Mouse (Mus musculus) MEL (cell line): Measurements from ENCODE around the gene Ckap5.

ENCODE experiments used
- BHLHE40 ChIP-seq: IDR thresholded peaks from 2 replicates; pipeline ENCODE4 v1.6.1; 2012; ENCODE audit warnings: low read depth, mild to moderate bottlenecking, inconsistent platforms, low read length, improper control_type of control experiment, borderline replicate concordance
- CTCF ChIP-seq, 3 experiments: IDR thresholded peaks in 2 of 3; conservative IDR thresholded peaks in 1 of 3; 2 replicates each; pipeline ENCODE4 v1.5.1; 2011 to 2012; ENCODE audit warnings: low read length in 3 of 3, low read depth in 2 of 3, mild to moderate bottlenecking in 2 of 3, improper control_type of control experiment in 1 of 3, inconsistent platforms in 1 of 3, mixed read lengths in 1 of 3, moderate library complexity in 1 of 3; ENCODE audit not compliant: control insufficient read depth in 1 of 3, insufficient read depth in 1 of 3, poor library complexity in 1 of 3, severe bottlenecking in 1 of 3
- E2F4 ChIP-seq: IDR thresholded peaks from 2 replicates; pipeline ENCODE4 v1.6.1; 2011; ENCODE audit warnings: low read depth, low read length, improper control_type of control experiment, borderline replicate concordance
- EP300 ChIP-seq, 2 experiments: IDR thresholded peaks; 2 replicates each; pipeline ENCODE4 v1.6.1; 2011; ENCODE audit warnings: improper control_type of control experiment in 2 of 2, low read length in 2 of 2, low read depth in 1 of 2, mild to moderate bottlenecking in 1 of 2
- MAZ ChIP-seq: IDR thresholded peaks from 2 replicates; pipeline ENCODE4 v1.6.1; 2012; ENCODE audit warnings: low read depth, mild to moderate bottlenecking, inconsistent platforms, low read length, improper control_type of control experiment
- POLR2A ChIP-seq, 2 experiments: IDR thresholded peaks; 2 replicates each; pipeline ENCODE4 v1.6.1; 2011 to 2012; ENCODE audit warnings: low read length in 2 of 2, mild to moderate bottlenecking in 2 of 2, control low read depth in 1 of 2, improper control_type of control experiment in 1 of 2, low read depth in 1 of 2, moderate library complexity in 1 of 2; ENCODE audit not compliant: control insufficient read depth in 1 of 2, insufficient read depth in 1 of 2, poor library complexity in 1 of 2
- POLR2AphosphoS2 ChIP-seq: IDR thresholded peaks from 2 replicates; pipeline ENCODE4 v1.6.1; 2011; ENCODE audit warnings: low read length, improper control_type of control experiment
- SIN3A ChIP-seq: IDR thresholded peaks from 2 replicates; pipeline ENCODE4 v1.6.1; 2012; ENCODE audit warnings: low read length, improper control_type of control experiment, inconsistent platforms
- UBTF ChIP-seq: IDR thresholded peaks from 2 replicates; pipeline ENCODE4 v1.6.1; 2012; ENCODE audit warnings: low read depth, mild to moderate bottlenecking, inconsistent platforms, low read length, improper control_type of control experiment, moderate library complexity, borderline replicate concordance; ENCODE audit not compliant: insufficient read depth
- USF1 ChIP-seq: IDR thresholded peaks from 2 replicates; pipeline ENCODE4 v1.6.1; 2014; ENCODE audit warnings: low read depth, mild to moderate bottlenecking, inconsistent platforms, low read length, improper control_type of control experiment, moderate library complexity

GRCm38 (mm10) chr2:91670038-91670437, 143.5 kb downstream of the Ckap5 start:
- TF ChIP-seq EP300 (IDR thresholded peaks at IDR 0.05; ENCODE audit: low read depth in 1 of 2, low read length in 2 of 2) (no peak), E2F4 (no peak), MAZ (no peak), POLR2A (IDR thresholded peaks at IDR 0.05; ENCODE audit: control insufficient read depth in 1 of 2, insufficient read depth in 1 of 2, low read depth in 1 of 2, low read length in 2 of 2, poor library complexity in 1 of 2) (no peak), POLR2AphosphoS2 (no peak), CTCF (IDR thresholded peaks at IDR 0.05 in 2 of 3, conservative IDR thresholded peaks at IDR 0.05 in 1 of 3; ENCODE audit: control insufficient read depth in 1 of 3, insufficient read depth in 1 of 3, low read depth in 2 of 3, low read length in 3 of 3, poor library complexity in 1 of 3, severe bottlenecking in 1 of 3) (no peak), UBTF (no peak), USF1 (no peak), SIN3A (no peak), BHLHE40 (no peak)
